Mouse (Mus musculus): ENCODE measurements around the gene Sf3b3. TPM values are rescaled to one million over a fixed set of nuclear protein-coding genes. Genes with fewer than 3 reads are reported as not detected.

Gene Sf3b3
- polyA plus RNA-seq, 1 experiment from 2014 or later = 161 TPM

DNA sequence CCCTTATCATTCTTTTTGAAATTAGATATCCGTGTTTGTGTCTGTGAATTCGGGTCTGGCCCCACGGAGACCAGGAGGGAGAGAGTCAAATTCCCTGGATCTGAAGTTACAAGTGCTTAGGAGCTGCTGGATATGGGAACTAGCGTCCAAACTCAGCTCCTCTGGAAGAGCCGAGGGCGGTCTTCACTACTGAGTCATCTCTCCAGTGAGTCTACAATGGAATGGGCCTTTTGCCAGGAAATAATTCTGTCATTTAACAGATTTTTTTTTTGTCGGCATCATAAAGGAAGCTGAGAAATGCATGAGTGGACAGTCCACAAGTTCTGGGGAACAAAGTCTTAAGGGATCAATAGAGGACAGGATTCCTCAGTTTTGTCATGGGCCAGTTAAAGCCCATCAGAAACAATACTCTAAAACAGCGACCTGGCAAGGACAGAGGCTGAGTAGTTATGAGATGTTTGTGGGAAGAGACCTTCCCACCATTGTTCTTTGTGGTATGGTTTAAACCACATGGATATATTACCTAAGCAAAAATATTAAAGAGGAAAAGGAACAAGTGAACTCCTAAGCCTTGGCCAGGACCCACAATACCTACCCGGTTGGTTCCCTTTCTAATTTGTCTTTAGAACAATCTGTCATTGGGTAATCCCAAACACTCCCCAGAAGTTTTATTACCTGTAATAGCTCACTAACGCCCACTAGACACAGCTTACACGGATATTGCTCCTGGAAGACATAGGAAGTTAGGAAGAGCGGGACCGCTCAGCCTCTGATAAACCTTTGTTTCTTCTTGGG lies 66.5 kb downstream of the Sf3b3 start:
- no peak for ATAC-seq (ENCODE audit: low FRiP score)
- H3K36me3 ChIP-seq (ENCODE audit: control insufficient read depth, insufficient read depth, low read length) = no peaks in the 10 kb centered on the region
- WGBS = 88% methylated on average over 13 of the region's 13 CpGs

DNA sequence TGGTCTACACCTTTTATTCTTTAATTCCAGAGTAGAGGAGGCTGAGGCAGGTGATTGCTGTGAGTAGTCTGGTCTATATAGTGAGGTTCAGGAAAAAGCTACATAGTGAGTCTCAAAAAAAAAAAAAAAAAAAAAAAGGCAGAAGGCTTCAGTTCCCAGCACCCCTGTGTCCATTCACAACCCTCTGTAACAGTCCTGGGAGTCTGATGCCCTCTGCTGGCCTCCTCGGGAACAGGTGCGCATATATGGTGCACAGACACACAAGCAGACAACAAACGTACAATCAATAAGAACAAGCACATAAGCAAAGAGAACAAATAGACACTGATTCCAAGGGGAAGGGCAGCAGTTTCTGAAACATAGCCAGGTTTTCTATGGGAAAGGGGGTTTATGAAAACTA lies 70.3 kb downstream of the Sf3b3 start:
- 99% methylated on average over 3 of the region's 3 CpGs for WGBS
- Histone ChIP-seq H3K27ac (ENCODE audit: low read depth, low read length) (no peak overlapping the region), H3K4me2 (replicated peaks; ENCODE audit: low read depth, low read length) (no peak overlapping the region), H3K4me3 (ENCODE audit: low read depth, low read length) (no peak overlapping the region), H3K36me3 (ENCODE audit: control insufficient read depth, insufficient read depth, low read length) (no peaks in the 10 kb centered on the region), H3K4me1 (replicated peaks; ENCODE audit: control insufficient read depth, insufficient read depth, low read length) (no peaks in the 10 kb centered on the region), H3K27me3 (ENCODE audit: control insufficient read depth, insufficient read depth, low read length) (no peaks in the 10 kb centered on the region), H3K9ac (ENCODE audit: low read depth, low read length) (no peak overlapping the region), H3K9me3 (ENCODE audit: control insufficient read depth, low read length) (no peaks in the 10 kb centered on the region)
- ATAC-seq (ENCODE audit: low FRiP score) (no peak), DNase-seq (ENCODE audit: low spot score) (no peak)

More for the DNA sequence above, 66.5 kb downstream of the Sf3b3 start:
- H3K9ac ChIP-seq (ENCODE audit: low read depth, low read length) = no peak overlapping the region
- H3K9me3 ChIP-seq (ENCODE audit: control insufficient read depth, low read length) = no peaks in the 10 kb centered on the region
- H3K4me2 ChIP-seq (replicated peaks; ENCODE audit: low read depth, low read length) = no peak overlapping the region
- H3K27ac ChIP-seq (ENCODE audit: low read depth, low read length) = no peak overlapping the region
- no peak for DNase-seq (ENCODE audit: low spot score)
- no peaks in the 10 kb centered on the region for H3K4me1 ChIP-seq (replicated peaks; ENCODE audit: control insufficient read depth, insufficient read depth, low read length)
- no peaks in the 10 kb centered on the region for H3K27me3 ChIP-seq (ENCODE audit: control insufficient read depth, insufficient read depth, low read length)
- no peak overlapping the region for H3K4me3 ChIP-seq (ENCODE audit: low read depth, low read length)

DNA sequence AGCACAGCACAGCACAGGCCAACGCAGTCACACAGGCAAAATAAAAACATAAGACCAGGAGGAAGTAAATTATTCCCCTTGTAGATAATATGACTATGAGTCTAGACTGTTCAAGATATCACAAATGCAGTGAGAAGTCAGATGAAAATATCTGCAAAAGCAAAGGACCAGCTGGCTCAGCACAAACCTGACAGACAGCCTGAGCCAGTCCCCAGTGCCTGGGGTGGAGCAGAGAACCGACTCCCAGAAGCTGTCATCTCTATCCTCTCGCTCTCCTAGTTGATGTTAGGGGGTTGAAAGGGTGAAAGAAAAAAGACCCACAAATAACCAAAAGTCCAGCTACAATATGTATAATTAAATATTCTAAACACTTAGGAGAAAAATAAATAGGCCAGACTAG lies 70.9 kb downstream of the Sf3b3 start:
- WGBS = 91% methylated on average over 3 of the region's 3 CpGs

DNA sequence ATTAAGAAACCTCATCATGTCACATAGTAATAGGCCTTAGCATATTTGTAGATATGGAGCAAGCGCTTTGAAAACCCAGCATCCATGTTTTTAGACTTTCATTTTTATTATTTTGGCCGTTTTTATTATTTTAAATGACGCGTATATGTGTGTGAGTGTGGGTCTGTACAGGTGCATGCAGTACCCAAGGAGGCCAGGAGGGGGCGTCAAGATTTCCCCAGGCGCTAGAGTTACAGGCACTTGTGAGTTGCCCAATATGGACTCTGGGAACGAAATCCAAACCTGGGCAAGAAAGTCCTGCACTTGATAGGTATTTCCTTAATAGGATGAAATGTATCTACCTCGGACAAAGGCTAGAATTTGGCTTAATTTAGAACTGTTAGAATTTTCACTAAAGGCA lies 71.3 kb downstream of the Sf3b3 start:
- H3K36me3 ChIP-seq (ENCODE audit: control insufficient read depth, insufficient read depth, low read length) = no peaks in the 10 kb centered on the region
- DNase-seq (ENCODE audit: low spot score) (no peak), ATAC-seq (ENCODE audit: low FRiP score) (no peak)
- WGBS = 80% methylated on average over 8 of the region's 8 CpGs
- no peak overlapping the region for H3K4me2 ChIP-seq (replicated peaks; ENCODE audit: low read depth, low read length)
- H3K4me1 ChIP-seq (replicated peaks; ENCODE audit: control insufficient read depth, insufficient read depth, low read length) = no peaks in the 10 kb centered on the region
- no peak overlapping the region for H3K27ac ChIP-seq (ENCODE audit: low read depth, low read length)
- no peak overlapping the region for H3K9ac ChIP-seq (ENCODE audit: low read depth, low read length)
- no peaks in the 10 kb centered on the region for H3K27me3 ChIP-seq (ENCODE audit: control insufficient read depth, insufficient read depth, low read length)
- H3K9me3 ChIP-seq (ENCODE audit: control insufficient read depth, low read length) = no peaks in the 10 kb centered on the region
- no peak overlapping the region for H3K4me3 ChIP-seq (ENCODE audit: low read depth, low read length)

More for the DNA sequence above, 70.9 kb downstream of the Sf3b3 start:
- DNase-seq (ENCODE audit: low spot score) (no peak), ATAC-seq (ENCODE audit: low FRiP score) (no peak)
- Histone ChIP-seq H3K9ac (ENCODE audit: low read depth, low read length) (no peak overlapping the region), H3K36me3 (ENCODE audit: control insufficient read depth, insufficient read depth, low read length) (no peaks in the 10 kb centered on the region), H3K27ac (ENCODE audit: low read depth, low read length) (no peak overlapping the region), H3K4me3 (ENCODE audit: low read depth, low read length) (no peak overlapping the region), H3K9me3 (ENCODE audit: control insufficient read depth, low read length) (no peaks in the 10 kb centered on the region), H3K27me3 (ENCODE audit: control insufficient read depth, insufficient read depth, low read length) (no peaks in the 10 kb centered on the region), H3K4me1 (replicated peaks; ENCODE audit: control insufficient read depth, insufficient read depth, low read length) (no peaks in the 10 kb centered on the region), H3K4me2 (replicated peaks; ENCODE audit: low read depth, low read length) (no peak overlapping the region)

DNA sequence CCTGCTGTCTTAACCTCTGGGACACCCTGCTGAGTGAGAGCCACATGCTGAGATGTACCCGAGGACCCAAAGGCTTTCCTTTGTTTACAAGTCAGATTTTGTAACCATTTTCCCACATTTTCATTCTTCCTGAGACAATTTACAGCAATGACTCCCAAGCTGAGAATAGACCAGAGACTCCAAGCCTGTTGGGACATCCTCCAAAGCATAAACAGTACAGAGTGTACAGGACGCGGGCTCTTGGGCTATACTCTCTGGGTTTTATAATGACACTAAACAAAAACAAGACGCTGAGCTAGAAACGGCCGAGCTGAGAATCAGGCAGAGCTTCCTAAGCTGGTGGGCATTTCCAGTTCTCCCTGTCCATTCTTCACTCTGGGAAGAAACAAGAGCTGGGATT lies 71.9 kb downstream of the Sf3b3 start:
- DNase-seq (ENCODE audit: low spot score) (no peak), ATAC-seq (ENCODE audit: low FRiP score) (no peak)
- H3K27ac ChIP-seq (ENCODE audit: low read depth, low read length) = no peak overlapping the region
- H3K4me1 ChIP-seq (replicated peaks; ENCODE audit: control insufficient read depth, insufficient read depth, low read length) = no peaks in the 10 kb centered on the region
- no peaks in the 10 kb centered on the region for H3K36me3 ChIP-seq (ENCODE audit: control insufficient read depth, insufficient read depth, low read length)
- no peaks in the 10 kb centered on the region for H3K27me3 ChIP-seq (ENCODE audit: control insufficient read depth, insufficient read depth, low read length)
- H3K4me2 ChIP-seq (replicated peaks; ENCODE audit: low read depth, low read length) = no peak overlapping the region
- H3K9ac ChIP-seq (ENCODE audit: low read depth, low read length) = no peak overlapping the region
- 87% methylated on average over 6 of the region's 6 CpGs for WGBS
- no peaks in the 10 kb centered on the region for H3K9me3 ChIP-seq (ENCODE audit: control insufficient read depth, low read length)
- H3K4me3 ChIP-seq (ENCODE audit: low read depth, low read length) = no peak overlapping the region

DNA sequence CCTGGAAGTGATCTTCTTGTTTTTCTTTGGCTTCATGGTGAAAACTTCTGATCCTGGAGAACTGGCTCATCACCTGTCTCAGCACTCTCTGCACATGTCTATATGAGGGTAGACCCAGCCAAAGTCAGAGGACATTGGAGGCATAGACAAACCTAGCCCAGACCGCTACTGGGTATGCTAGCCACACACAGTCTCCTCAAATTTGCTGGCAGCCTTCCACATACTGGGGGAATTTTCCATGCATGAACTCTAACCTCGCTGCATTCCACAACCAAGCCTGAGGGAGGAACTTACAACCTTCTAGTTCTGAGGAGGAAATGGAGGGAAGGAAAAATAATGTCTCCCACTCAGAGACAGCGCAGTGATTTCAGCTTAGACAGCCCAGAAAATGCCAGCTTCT lies 72.5 kb downstream of the Sf3b3 start:
- H3K9ac ChIP-seq (ENCODE audit: low read depth, low read length) = no peak overlapping the region
- ATAC-seq (ENCODE audit: low FRiP score) = no peak
- no peak for DNase-seq (ENCODE audit: low spot score)
- H3K36me3 ChIP-seq (ENCODE audit: control insufficient read depth, insufficient read depth, low read length) = no peaks in the 10 kb centered on the region
- H3K4me1 ChIP-seq (replicated peaks; ENCODE audit: control insufficient read depth, insufficient read depth, low read length) = no peaks in the 10 kb centered on the region
- no peaks in the 10 kb centered on the region for H3K9me3 ChIP-seq (ENCODE audit: control insufficient read depth, low read length)
- no peak overlapping the region for H3K4me3 ChIP-seq (ENCODE audit: low read depth, low read length)
- WGBS = 85% methylated on average over 3 of the region's 3 CpGs
- no peak overlapping the region for H3K27ac ChIP-seq (ENCODE audit: low read depth, low read length)
- H3K27me3 ChIP-seq (ENCODE audit: control insufficient read depth, insufficient read depth, low read length) = no peaks in the 10 kb centered on the region
- no peak overlapping the region for H3K4me2 ChIP-seq (replicated peaks; ENCODE audit: low read depth, low read length)

DNA sequence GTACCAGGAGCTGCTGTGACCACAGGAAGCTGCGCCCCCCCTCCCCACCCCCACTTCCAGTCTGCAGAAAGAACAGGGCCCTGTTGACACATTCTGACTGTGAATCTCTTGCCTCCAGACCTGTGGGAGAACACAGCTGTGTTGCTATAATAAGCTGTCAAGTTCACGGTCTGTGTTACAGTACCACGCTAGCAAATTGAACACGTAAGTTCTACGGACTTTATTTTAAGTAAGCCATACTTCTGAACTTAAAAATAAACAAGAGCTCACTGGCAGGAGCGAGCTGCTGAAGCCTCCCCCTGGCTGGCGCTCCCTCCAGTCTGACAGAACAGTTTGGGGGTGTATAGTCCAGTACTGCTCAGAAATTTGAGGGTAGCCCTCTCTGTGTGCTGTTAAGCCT lies 74.1 kb downstream of the Sf3b3 start:
- DNase-seq (ENCODE audit: low spot score) = no peak
- Histone ChIP-seq H3K4me2 (replicated peaks; ENCODE audit: low read depth, low read length) (no peak overlapping the region), H3K9ac (ENCODE audit: low read depth, low read length) (no peak overlapping the region), H3K27me3 (ENCODE audit: control insufficient read depth, insufficient read depth, low read length) (no peaks in the 10 kb centered on the region), H3K27ac (ENCODE audit: low read depth, low read length) (no peak overlapping the region), H3K4me1 (replicated peaks; ENCODE audit: control insufficient read depth, insufficient read depth, low read length) (no peaks in the 10 kb centered on the region), H3K4me3 (ENCODE audit: low read depth, low read length) (no peak overlapping the region), H3K36me3 (ENCODE audit: control insufficient read depth, insufficient read depth, low read length) (no peaks in the 10 kb centered on the region), H3K9me3 (ENCODE audit: control insufficient read depth, low read length) (no peaks in the 10 kb centered on the region)
- no peak for ATAC-seq (ENCODE audit: low FRiP score)
- WGBS = 82% methylated on average over 7 of the region's 7 CpGs

DNA sequence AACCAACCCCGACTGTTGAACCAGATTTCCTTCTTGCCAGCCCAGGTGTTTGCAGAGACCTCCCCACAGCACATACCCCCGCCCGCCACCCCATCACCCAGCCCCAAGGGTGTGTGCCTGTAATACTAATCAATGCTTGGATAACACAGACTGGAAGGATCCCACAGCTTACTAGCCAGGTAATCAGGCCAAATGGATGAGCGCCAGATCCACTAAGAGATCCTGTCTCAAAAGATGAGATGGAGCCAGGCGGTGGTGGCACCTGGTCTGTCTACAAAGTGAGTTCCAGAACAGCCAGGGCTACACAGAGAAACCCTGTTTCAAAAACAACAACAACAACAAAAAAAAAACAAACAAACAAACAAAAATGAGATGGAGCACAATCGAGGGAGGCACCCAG lies 79.3 kb downstream of the Sf3b3 start:
- WGBS = 89% methylated on average over 6 of the region's 6 CpGs

DNA sequence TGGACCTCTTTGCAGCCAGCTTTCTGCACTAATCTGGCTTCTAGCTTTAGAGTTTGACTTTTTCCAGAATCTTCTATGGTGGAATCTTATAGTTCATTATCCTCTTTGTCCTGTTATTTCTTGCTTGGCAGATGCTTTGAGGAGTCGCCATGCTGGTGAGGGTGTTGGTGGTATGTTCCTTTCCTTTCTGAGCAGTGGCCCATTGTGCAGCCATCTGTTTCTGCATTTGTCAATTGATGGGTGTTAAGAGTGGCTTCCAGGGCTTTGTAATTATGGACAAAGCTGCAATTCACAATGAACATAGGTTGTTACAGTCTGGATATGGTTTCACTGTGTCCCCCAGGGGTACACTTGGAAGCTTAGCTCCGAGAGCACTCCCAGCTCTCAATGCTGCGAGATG lies 81.9 kb downstream of the Sf3b3 start:
- DNase-seq (ENCODE audit: low spot score) (no peak), ATAC-seq (ENCODE audit: low FRiP score) (no peak)
- Histone ChIP-seq H3K9ac (ENCODE audit: low read depth, low read length) (no peak overlapping the region), H3K4me3 (ENCODE audit: low read depth, low read length) (no peak overlapping the region), H3K27ac (ENCODE audit: low read depth, low read length) (no peak overlapping the region), H3K36me3 (ENCODE audit: control insufficient read depth, insufficient read depth, low read length) (no peaks in the 10 kb centered on the region), H3K4me1 (replicated peaks; ENCODE audit: control insufficient read depth, insufficient read depth, low read length) (no peaks in the 10 kb centered on the region), H3K4me2 (replicated peaks; ENCODE audit: low read depth, low read length) (no peak overlapping the region), H3K9me3 (ENCODE audit: control insufficient read depth, low read length) (no peaks in the 10 kb centered on the region), H3K27me3 (ENCODE audit: control insufficient read depth, insufficient read depth, low read length) (no peaks in the 10 kb centered on the region)
- 60% methylated on average over 3 of the region's 3 CpGs for WGBS

More for the DNA sequence above, 79.3 kb downstream of the Sf3b3 start:
- no peaks in the 10 kb centered on the region for H3K9me3 ChIP-seq (ENCODE audit: control insufficient read depth, low read length)
- no peak overlapping the region for H3K9ac ChIP-seq (ENCODE audit: low read depth, low read length)
- no peaks in the 10 kb centered on the region for H3K27me3 ChIP-seq (ENCODE audit: control insufficient read depth, insufficient read depth, low read length)
- H3K27ac ChIP-seq (ENCODE audit: low read depth, low read length) = no peak overlapping the region
- ATAC-seq (ENCODE audit: low FRiP score) = no peak
- no peaks in the 10 kb centered on the region for H3K36me3 ChIP-seq (ENCODE audit: control insufficient read depth, insufficient read depth, low read length)
- DNase-seq (ENCODE audit: low spot score) = no peak
- H3K4me3 ChIP-seq (ENCODE audit: low read depth, low read length) = no peak overlapping the region
- no peaks in the 10 kb centered on the region for H3K4me1 ChIP-seq (replicated peaks; ENCODE audit: control insufficient read depth, insufficient read depth, low read length)
- H3K4me2 ChIP-seq (replicated peaks; ENCODE audit: low read depth, low read length) = no peak overlapping the region
